Mouse (Mus musculus) midbrain, embryonic 16.5 days (tissue): ENCODE results near the gene Rbms1. TPM values are rescaled to one million over a fixed set of nuclear protein-coding genes. Genes with fewer than 3 reads are reported as not detected.

Experiments
- ATAC-seq: fragments of 200-750 bp; cut with Nextera tagmentation; 2 replicates; pipeline ENCODE4 v1.8.0; 2017; ENCODE audit warnings: moderate TSS enrichment
- H3K27ac ChIP-seq: fragments of 300-500 bp; sonication (generic); 2 replicates; pipeline ENCODE4 v1.5.1; 2014; ENCODE audit warnings: mild to moderate bottlenecking, low read length, mixed read lengths
- H3K27me3 ChIP-seq: fragments of 300-500 bp; sonication (generic); 2 replicates; pipeline ENCODE4 v1.6.1; 2014; ENCODE audit warnings: low read depth, low read length, mixed read lengths; ENCODE audit not compliant: control insufficient read depth, insufficient read depth
- H3K36me3 ChIP-seq: fragments of 300-500 bp; sonication (generic); 2 replicates; pipeline ENCODE4 v1.6.1; 2014; ENCODE audit warnings: mild to moderate bottlenecking, low read length, moderate library complexity, mixed read lengths; ENCODE audit not compliant: control insufficient read depth, insufficient read depth
- H3K4me1 ChIP-seq: fragments of 300-500 bp; sonication (generic); 2 replicates; pipeline ENCODE4 v1.6.1; 2014; ENCODE audit warnings: mild to moderate bottlenecking, low read length, mixed read lengths; ENCODE audit not compliant: control insufficient read depth, insufficient read depth
- H3K4me2 ChIP-seq: fragments of 300-500 bp; sonication (generic); 2 replicates; pipeline ENCODE4 v1.6.1; 2014; ENCODE audit warnings: mild to moderate bottlenecking, low read length, mixed read lengths
- H3K4me3 ChIP-seq: fragments of 300-500 bp; sonication (generic); 2 replicates; pipeline ENCODE4 v1.5.1; 2014; ENCODE audit warnings: low read depth, mild to moderate bottlenecking, low read length, moderate library complexity, mixed read lengths
- H3K9ac ChIP-seq: fragments of 300-500 bp; sonication (generic); 2 replicates; pipeline ENCODE4 v1.6.1; 2014; ENCODE audit warnings: low read depth, low read length, mixed read lengths
- H3K9me3 ChIP-seq: fragments of 300-500 bp; sonication (generic); replicated peaks from 2 replicates; pipeline ENCODE4 v1.6.1; 2014; ENCODE audit warnings: mild to moderate bottlenecking, low read length, mixed read lengths; ENCODE audit not compliant: control insufficient read depth, poor library complexity, severe bottlenecking
- WGBS: fragments of 180-500 bp; shearing (Covaris S2); extraction: QIAGEN DNeasy Blood & Tissue Kit; methylation state at CpG from one replicate; pipeline ENCODE4 v1.1.7; 2014; 5-methylcytosine and 5-hydroxymethylcytosine counted together
- polyA plus RNA-seq: library from polyadenylated mRNA; unstranded; fragments of >200 nt; fragmentation: Nextera tagmentation; extraction: Ambion mirVana; gene quantifications from 2 replicates; pipeline ENCODE4 v1.2.1, GENCODE M21; 2015

Gene Rbms1
- polyA plus RNA-seq, 1 experiment from 2014 or later, result 43.7 TPM

DNA sequence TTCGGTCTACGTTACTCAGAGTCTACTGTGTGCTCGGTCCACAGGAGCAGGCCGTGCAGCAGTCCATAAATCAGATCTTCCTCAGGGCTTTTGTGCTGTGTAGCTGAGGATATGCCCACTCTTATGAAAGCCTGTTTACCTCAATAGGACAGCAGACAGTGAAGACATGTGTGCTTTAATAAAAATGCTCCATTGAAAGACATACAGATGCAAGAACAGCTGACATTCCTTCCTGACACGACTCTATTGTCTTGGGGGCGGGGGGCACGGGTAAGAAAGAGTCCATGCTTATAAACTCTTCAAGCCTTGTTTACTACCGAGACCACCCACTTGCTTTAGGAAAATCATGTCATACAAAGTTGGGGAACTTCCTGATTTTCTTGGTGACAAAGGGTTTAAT is 196.6 kb downstream of the Rbms1 start:
- no peaks in the 10 kb centered on the region for H3K9me3 ChIP-seq
- no peaks in the 10 kb centered on the region for H3K36me3 ChIP-seq
- H3K9ac ChIP-seq, result no peak overlapping the region
- H3K4me3 ChIP-seq, result no peak overlapping the region
- no peaks in the 10 kb centered on the region for H3K4me1 ChIP-seq
- 70% methylated on average over 8 of the region's 8 CpGs for WGBS
- no peak overlapping the region for H3K4me2 ChIP-seq
- H3K27me3 ChIP-seq, result no peaks in the 10 kb centered on the region
- no peak for ATAC-seq
- H3K27ac ChIP-seq, result no peak overlapping the region

DNA sequence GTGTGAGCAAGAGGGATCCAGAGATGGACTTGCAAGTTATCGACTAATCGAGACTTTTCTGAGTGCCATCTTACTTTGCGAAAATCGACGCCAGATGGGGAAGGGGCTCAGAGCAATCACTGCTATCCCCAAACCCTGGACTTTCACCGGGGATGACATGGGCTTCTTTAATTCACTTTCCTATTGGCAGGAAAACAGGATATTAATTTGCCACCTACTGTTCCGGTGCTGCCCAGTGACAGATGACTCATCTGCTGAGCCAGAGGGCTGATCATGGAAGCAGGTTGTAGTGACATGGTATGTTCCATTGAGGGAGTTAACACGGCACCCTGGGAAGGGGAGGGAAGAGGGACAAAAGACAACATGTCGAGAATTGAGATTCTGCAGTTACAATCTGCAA is 206.8 kb downstream of the Rbms1 start:
- Histone ChIP-seq H3K27me3 (no peaks in the 10 kb centered on the region), H3K9ac (no peak overlapping the region), H3K4me2 (no peak overlapping the region), H3K9me3 (no peaks in the 10 kb centered on the region), H3K27ac (no peak overlapping the region), H3K4me3 (no peak overlapping the region), H3K36me3 (no peaks in the 10 kb centered on the region), H3K4me1 (no peaks in the 10 kb centered on the region)
- WGBS, result 80% methylated on average over 9 of the region's 9 CpGs
- no peak for ATAC-seq

DNA sequence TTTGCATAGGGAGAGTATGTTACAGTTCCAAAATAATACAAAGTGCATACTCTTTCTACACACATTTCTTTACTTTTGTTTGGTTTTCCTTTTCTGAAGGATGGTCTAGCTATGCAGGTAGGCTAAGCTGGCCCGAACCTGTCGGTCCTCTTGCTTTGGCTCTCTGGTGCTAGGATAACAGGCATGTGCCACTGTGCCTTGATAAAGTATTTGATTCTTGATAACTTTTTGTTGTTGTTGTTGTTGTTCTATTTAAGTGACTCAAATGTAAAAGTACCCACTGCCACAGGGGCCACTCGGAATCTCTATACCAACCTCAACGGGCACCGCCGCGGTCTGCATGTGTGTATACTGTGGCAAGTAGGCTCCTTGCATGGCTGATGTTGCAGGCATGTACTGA is 207.9 kb downstream of the Rbms1 start:
- Histone ChIP-seq H3K27ac (no peak overlapping the region), H3K9ac (no peak overlapping the region), H3K4me2 (no peak overlapping the region), H3K4me3 (no peak overlapping the region), H3K27me3 (no peaks in the 10 kb centered on the region), H3K9me3 (no peaks in the 10 kb centered on the region), H3K4me1 (no peaks in the 10 kb centered on the region), H3K36me3 (no peaks in the 10 kb centered on the region)
- WGBS, result 99% methylated on average over 7 of the region's 7 CpGs
- no peak for ATAC-seq

DNA sequence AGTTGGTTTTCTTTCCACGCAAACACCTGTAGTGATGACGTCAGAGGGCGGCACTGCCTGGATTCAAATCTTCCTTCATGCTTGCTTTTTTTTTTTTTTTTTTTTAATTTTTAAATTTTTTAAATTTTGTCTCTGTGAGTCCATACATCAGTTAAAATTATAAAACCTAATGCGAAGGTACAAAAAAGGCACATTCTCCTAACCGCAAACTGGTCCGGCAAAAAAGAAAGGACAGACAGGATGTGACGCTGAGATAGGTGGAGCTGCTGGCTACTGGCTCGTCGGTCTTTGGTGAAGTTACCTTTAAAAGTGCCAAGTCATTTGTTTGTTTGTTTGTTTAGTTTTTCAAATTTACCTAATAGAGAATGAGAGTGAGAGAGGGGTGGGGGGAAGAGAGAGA is 211.7 kb downstream of the Rbms1 start:
- Histone ChIP-seq H3K27ac (no peak overlapping the region), H3K9me3 (no peaks in the 10 kb centered on the region), H3K4me3 (no peak overlapping the region), H3K27me3 (no peaks in the 10 kb centered on the region), H3K36me3 (no peaks in the 10 kb centered on the region), H3K4me2 (no peak overlapping the region), H3K9ac (no peak overlapping the region), H3K4me1 (no peaks in the 10 kb centered on the region)
- no peak for ATAC-seq
- 96% methylated on average over 9 of the region's 9 CpGs for WGBS

DNA sequence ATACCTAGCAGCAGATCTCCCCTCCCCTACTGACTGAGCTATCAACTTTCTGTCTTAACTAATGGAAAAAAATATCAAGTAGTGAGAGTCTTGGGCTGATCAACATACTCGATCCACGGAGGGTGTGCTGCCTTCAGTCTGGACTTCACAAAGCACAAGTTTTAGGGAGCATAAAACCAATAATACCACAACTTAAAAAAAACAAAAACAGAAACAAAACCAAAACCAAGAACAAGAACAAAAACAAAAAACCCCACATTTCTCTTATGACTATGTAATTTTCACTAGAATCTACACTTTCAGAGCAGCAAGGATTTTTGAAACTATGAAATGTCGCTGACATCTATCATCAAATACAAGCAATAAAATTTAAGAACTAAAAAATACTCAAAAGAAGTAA is 212.4 kb downstream of the Rbms1 start:
- Histone ChIP-seq H3K4me2 (no peak overlapping the region), H3K27me3 (no peaks in the 10 kb centered on the region), H3K36me3 (no peaks in the 10 kb centered on the region), H3K27ac (no peak overlapping the region), H3K9ac (no peak overlapping the region), H3K9me3 (no peaks in the 10 kb centered on the region), H3K4me1 (no peaks in the 10 kb centered on the region), H3K4me3 (no peak overlapping the region)
- no peak for ATAC-seq
- WGBS, result 96% methylated on average over 3 of the region's 3 CpGs

DNA sequence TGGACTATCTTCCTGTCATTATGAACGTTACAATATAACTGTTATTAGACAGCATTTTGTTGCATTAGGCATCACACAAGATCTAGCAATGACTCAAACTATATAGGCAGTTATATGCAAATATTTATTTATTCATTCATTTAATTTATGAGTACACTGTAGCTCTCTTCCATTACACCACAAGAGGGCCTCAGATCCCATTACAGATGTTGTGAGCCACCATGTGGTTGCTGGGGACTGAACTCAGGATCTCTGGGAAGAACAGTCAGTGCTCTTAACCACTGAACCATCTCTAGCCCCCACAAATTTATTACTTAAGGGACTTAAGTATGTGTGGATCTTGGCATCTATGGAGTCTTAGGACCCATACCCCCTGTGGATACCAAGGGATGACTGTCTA is 214.4 kb downstream of the Rbms1 start:
- H3K27ac ChIP-seq, result no peak overlapping the region
- H3K4me2 ChIP-seq, result no peak overlapping the region
- no peak for ATAC-seq
- H3K9ac ChIP-seq, result no peak overlapping the region
- WGBS, result 94% methylated on average over 1 of the region's 1 CpGs
- H3K9me3 ChIP-seq, result no peaks in the 10 kb centered on the region
- no peaks in the 10 kb centered on the region for H3K4me1 ChIP-seq
- no peaks in the 10 kb centered on the region for H3K27me3 ChIP-seq
- no peaks in the 10 kb centered on the region for H3K36me3 ChIP-seq
- H3K4me3 ChIP-seq, result no peak overlapping the region

DNA sequence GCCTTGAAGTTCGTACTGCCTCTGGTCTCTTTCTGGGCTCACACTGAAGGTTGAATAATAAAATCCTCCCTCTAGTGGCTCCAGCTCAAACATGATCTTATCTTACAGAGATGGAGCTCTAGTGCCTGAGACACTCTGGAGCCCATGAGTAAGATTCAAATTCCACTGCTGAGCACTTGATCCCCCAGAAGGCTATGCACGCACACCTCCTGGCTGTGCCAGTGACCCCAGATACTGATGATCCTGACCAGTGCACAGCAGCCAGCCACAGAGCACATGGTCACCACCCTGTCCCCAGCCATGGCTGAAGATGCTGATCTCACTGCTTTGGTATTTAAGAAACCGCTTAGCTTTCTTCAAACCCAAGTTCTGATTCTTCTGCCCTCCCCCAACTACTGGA is 215.4 kb downstream of the Rbms1 start:
- 86% methylated on average over 3 of the region's 3 CpGs for WGBS
- peak; percentile 9; the same call in 1 of the 2 replicates for ATAC-seq
- H3K9me3 ChIP-seq, result no peaks in the 10 kb centered on the region
- no peak overlapping the region for H3K9ac ChIP-seq
- no peaks in the 10 kb centered on the region for H3K4me1 ChIP-seq
- H3K4me3 ChIP-seq, result no peak overlapping the region
- no peaks in the 10 kb centered on the region for H3K36me3 ChIP-seq
- no peak overlapping the region for H3K27ac ChIP-seq
- H3K27me3 ChIP-seq, result no peaks in the 10 kb centered on the region
- H3K4me2 ChIP-seq, result no peak overlapping the region

DNA sequence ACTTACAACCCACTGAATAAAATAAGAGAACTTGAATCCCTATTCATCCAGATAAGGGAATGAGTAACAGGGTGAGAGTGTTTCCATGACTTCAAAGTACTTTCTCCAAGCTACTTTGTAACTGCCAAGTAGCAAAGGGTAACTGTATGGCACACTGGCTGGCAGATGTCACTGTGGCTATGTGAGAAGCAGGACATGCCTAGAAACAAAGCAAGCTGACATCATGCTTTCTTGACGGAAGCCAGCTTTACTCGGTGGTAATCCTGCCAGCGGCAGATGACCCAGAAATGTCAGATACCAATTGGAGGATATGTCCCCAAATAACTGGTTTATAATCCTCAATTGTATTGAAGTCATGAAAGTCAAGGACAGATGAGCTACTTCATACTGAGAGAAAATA is 218.3 kb downstream of the Rbms1 start:
- 40% methylated on average over 3 of the region's 3 CpGs for WGBS
- Histone ChIP-seq H3K9me3 (no peaks in the 10 kb centered on the region), H3K4me3 (no peak overlapping the region), H3K27ac (no peak overlapping the region), H3K4me2 (no peak overlapping the region), H3K4me1 (no peaks in the 10 kb centered on the region), H3K36me3 (no peaks in the 10 kb centered on the region), H3K9ac (no peak overlapping the region), H3K27me3 (no peaks in the 10 kb centered on the region; the same call in 1 of the 2 replicates)
- ATAC-seq, result no peak

DNA sequence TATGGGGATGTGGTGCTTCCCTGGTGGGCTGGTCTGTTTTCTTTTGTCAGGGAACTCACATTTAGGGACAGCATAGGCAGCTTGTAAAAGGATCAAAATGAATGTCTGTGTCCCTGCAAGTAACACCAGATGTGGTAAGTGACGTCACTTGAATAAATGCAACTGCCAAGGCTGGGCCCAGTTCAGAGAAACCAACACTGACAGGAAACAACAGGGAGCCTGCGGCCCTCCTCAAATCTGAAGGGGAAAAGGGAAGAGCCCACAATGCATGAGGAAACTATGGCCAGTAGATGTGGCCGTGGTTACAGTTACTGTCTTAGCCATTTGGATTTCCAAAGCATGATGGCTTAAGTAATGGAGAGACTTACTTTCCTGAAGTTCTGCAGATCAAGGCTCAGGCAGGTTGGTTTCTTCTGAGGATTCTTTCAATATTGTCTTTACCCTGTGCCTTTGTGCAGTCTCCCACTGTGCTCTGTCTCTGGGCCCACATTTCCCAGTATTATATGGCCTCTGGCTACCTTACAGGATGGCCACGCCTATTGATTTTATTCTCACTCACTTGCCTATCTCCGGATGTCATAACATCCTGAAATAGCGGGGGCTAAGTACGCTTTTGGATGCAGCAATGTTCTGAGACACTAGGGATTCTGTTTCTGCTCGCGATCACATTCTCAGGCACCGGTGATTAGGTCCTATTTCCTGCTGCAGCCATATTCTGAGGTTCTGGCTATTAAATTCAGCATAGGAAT is 223.4 kb downstream of the Rbms1 start:
- no peaks in the 10 kb centered on the region for H3K36me3 ChIP-seq
- H3K9ac ChIP-seq, result no peak overlapping the region
- H3K9me3 ChIP-seq, result no peaks in the 10 kb centered on the region
- no peak for ATAC-seq
- no peaks in the 10 kb centered on the region for H3K4me1 ChIP-seq
- no peak overlapping the region for H3K4me2 ChIP-seq
- WGBS, result 83% methylated on average over 10 of the region's 10 CpGs
- no peak overlapping the region for H3K4me3 ChIP-seq
- H3K27me3 ChIP-seq, result no peaks in the 10 kb centered on the region; the same call in 1 of the 2 replicates
- H3K27ac ChIP-seq, result no peak overlapping the region
